Mouse (Mus musculus) cerebellum, adult 2 months (tissue): ENCODE data around the gene Nup160. TPM values are rescaled to one million over a fixed set of nuclear protein-coding genes. Genes with fewer than 3 reads are reported as not detected.

Experiments
- DNase-seq, 2 experiments: peaks; one replicate each; pipeline ENCODE4 v3.0.0; 2021
- H3K27ac ChIP-seq: fragments of 200-500 bp; 2 replicates; pipeline ENCODE4 v1.5.1; 2012; ENCODE audit warnings: low read length, control low read depth, inconsistent platforms; ENCODE audit not compliant: insufficient read depth
- H3K27me3 ChIP-seq: fragments of 200-500 bp; 2 replicates; pipeline ENCODE4 v1.6.1; 2012; ENCODE audit warnings: inconsistent platforms, mild to moderate bottlenecking, low read length, moderate library complexity; ENCODE audit not compliant: control insufficient read depth, insufficient read depth
- H3K4me1 ChIP-seq: fragments of 200-500 bp; 2 replicates; pipeline ENCODE4 v1.6.1; 2011; ENCODE audit warnings: low read length; ENCODE audit not compliant: control insufficient read depth, insufficient read depth
- H3K4me3 ChIP-seq: fragments of 200-500 bp; replicated peaks from 2 replicates; pipeline ENCODE3; 2011; ENCODE audit warnings: mild to moderate bottlenecking, low read depth, low read length, control low read depth; ENCODE audit not compliant: insufficient read depth
- CTCF ChIP-seq: fragments of 200-500 bp; IDR thresholded peaks from 2 replicates; pipeline ENCODE4 v1.5.1; 2011; ENCODE audit warnings: low read depth, mild to moderate bottlenecking, control low read depth, low read length, moderate library complexity, borderline replicate concordance; ENCODE audit not compliant: insufficient read depth
- POLR2A ChIP-seq: fragments of 200-500 bp; IDR thresholded peaks from 2 replicates; pipeline ENCODE4 v1.6.1; 2011; ENCODE audit warnings: low read length, control low read depth, borderline replicate concordance; ENCODE audit not compliant: insufficient read depth
- WGBS: fragments of 180-500 bp; shearing (Covaris S2); methylation state at CpG from one replicate; pipeline ENCODE4 v1.1.7; 2018; 5-methylcytosine and 5-hydroxymethylcytosine counted together
- polyA plus RNA-seq: library from polyadenylated mRNA; depleted of rRNA; stranded (reverse); fragments of >200 nt; gene quantifications from 2 replicates; pipeline ENCODE4 v1.2.3, GENCODE M21; 2012

Nup160 gene
- polyA plus RNA-seq, 1 experiment: 15.6 TPM

- WGBS: 65% methylated on average over 4 of the region's 4 CpGs
- Histone ChIP-seq H3K27me3 (no peaks in the 10 kb centered on the region), H3K4me1 (no peaks in the 10 kb centered on the region), H3K4me3 (no peak overlapping the region), H3K27ac (no peak overlapping the region)
- TF ChIP-seq POLR2A (no peak), CTCF (no peak)
- DNase-seq: no peak
Observed at GRCm38 (mm10) chr2:90652993-90653392, 24.0 kb upstream of the Nup160 start.

- Histone ChIP-seq H3K27ac (no peak overlapping the region), H3K27me3 (no peaks in the 10 kb centered on the region), H3K4me1 (no peaks in the 10 kb centered on the region), H3K4me3 (no peak overlapping the region)
- TF ChIP-seq CTCF: no peak
- no peak for TF ChIP-seq POLR2A
- DNase-seq: no peak
- 81% methylated on average over 6 of the region's 6 CpGs for WGBS
Observed at GRCm38 (mm10) chr2:90655449-90655848, 21.6 kb upstream of the Nup160 start.

GRCm38 (mm10) chr2:90658613-90659012, 18.4 kb upstream of the Nup160 start:
- DNase-seq: no peak
- TF ChIP-seq POLR2A (no peak), CTCF (no peak)
- no peak overlapping the region for H3K27ac ChIP-seq
- H3K27me3 ChIP-seq: no peaks in the 10 kb centered on the region
- H3K4me1 ChIP-seq: no peaks in the 10 kb centered on the region
- no peak overlapping the region for H3K4me3 ChIP-seq
- WGBS: 74% methylated on average over 4 of the region's 4 CpGs

GRCm38 (mm10) chr2:90659016-90659415, 18.0 kb upstream of the Nup160 start:
- 91% methylated on average over 1 of the region's 1 CpGs for WGBS
- DNase-seq: no peak
- no peaks in the 10 kb centered on the region for H3K4me1 ChIP-seq
- H3K27me3 ChIP-seq: no peaks in the 10 kb centered on the region
- TF ChIP-seq POLR2A (no peak), CTCF (no peak)
- no peak overlapping the region for H3K4me3 ChIP-seq
- no peak overlapping the region for H3K27ac ChIP-seq

GRCm38 (mm10) chr2:90659639-90660038, 17.4 kb upstream of the Nup160 start:
- DNase-seq: no peak
- Histone ChIP-seq H3K4me1 (no peaks in the 10 kb centered on the region), H3K4me3 (no peak overlapping the region), H3K27ac (no peak overlapping the region), H3K27me3 (no peaks in the 10 kb centered on the region)
- WGBS: 49% methylated on average over 3 of the region's 3 CpGs
- TF ChIP-seq CTCF: no peak
- TF ChIP-seq POLR2A: no peak

- H3K27ac ChIP-seq: no peak overlapping the region
- no peaks in the 10 kb centered on the region for H3K27me3 ChIP-seq
- TF ChIP-seq POLR2A (no peak), CTCF (no peak)
- no peaks in the 10 kb centered on the region for H3K4me1 ChIP-seq
- WGBS: 90% methylated on average over 1 of the region's 1 CpGs
- H3K4me3 ChIP-seq: no peak overlapping the region
- no peak for DNase-seq
Observed at GRCm38 (mm10) chr2:90660947-90661346, 16.1 kb upstream of the Nup160 start.

- no peaks in the 10 kb centered on the region for H3K27me3 ChIP-seq
- 49% methylated on average over 3 of the region's 3 CpGs for WGBS
Observed at GRCm38 (mm10) chr2:90661426-90661825, 15.6 kb upstream of the Nup160 start.

GRCm38 (mm10) chr2:90666591-90667387, 10.2 kb upstream of the Nup160 start:
- 71% methylated on average over 11 of the region's 11 CpGs for WGBS
- TF ChIP-seq POLR2A: no peak
- TF ChIP-seq CTCF: no peak
- Histone ChIP-seq H3K27me3 (no peaks in the 10 kb centered on the region), H3K27ac (no peak overlapping the region), H3K4me1 (no peaks in the 10 kb centered on the region), H3K4me3 (no peak overlapping the region)
- DNase-seq: no peak

More at GRCm38 (mm10) chr2:90661426-90661825, 15.6 kb upstream of the Nup160 start:
- TF ChIP-seq CTCF (no peak), POLR2A (no peak)
- DNase-seq: no peak
- no peak overlapping the region for H3K27ac ChIP-seq
- no peak overlapping the region for H3K4me3 ChIP-seq
- H3K4me1 ChIP-seq: no peaks in the 10 kb centered on the region
